In the genomic region with DNA sequence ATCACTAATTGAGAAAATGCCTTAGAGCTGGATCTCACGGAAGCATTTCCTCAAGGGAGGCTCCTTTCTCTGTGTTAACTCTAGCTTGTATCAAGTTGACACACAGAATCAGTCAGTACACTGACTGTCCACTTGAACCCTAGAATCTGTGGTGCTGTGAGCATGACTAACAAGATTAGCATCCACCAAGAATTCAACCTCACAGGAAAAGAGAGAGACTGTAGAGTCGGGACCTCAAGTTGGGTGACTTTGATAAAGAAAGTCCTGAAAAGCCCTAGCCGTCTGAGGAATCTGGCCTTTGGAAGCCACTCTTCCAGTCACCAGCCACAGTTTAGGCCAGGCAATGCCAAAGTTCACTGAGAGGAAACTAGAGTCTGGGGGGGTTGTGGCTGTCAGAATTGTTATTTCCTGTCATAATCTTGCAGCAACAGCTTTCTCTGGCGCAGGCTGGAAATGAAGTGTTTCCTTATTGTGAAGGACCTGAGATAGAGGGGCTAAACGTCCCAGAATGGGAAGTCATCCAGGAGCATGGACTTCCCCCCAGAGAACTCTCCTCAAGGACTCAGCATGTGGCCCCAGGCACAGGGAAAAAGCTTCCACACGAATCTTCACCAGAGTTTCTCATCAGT, we compare ENCODE assay signal across 10 mouse cellular contexts.
DNase-seq lines count a peak whose midpoint lies in the region; ATAC-seq and TF ChIP-seq lines count a peak whose summit lies in the region.
"Had no signal": no experiment of that assay in that cellular context is flagged by ENCODE, and none has a peak within 500 bp of the region (broad histone marks: within the 10 kb centered on the region; RNA-seq: fewer than 3 reads in every experiment).

No protein-coding gene starts in this region.

- ATAC-seq in intestine, embryonic 16.5 days, result peak; percentile 47
- no peak for ATAC-seq in hindbrain, embryonic 12.5 days (ENCODE audit: low FRiP score)

- TF ChIP-seq CTCF in gastrocnemius, adult 2 months (IDR thresholded peaks at IDR 0.05), result no peak

- no peak for DNase-seq in gastrocnemius, adult 2 months
- no peak for DNase-seq in gastrocnemius, postnatal 14 days
- DNase-seq in lung, postnatal 14 days, result peak; percentile 58
- no peak for DNase-seq in cerebellum, postnatal 14 days
- DNase-seq in cerebellum, postnatal 36 days, result no peak
- DNase-seq: adrenal gland, postnatal 36 days; spleen, adult 18-20 months had no signal

- H3K27me3 ChIP-seq in intestine, embryonic 16.5 days (replicated peaks; ENCODE audit: control insufficient read depth, insufficient read depth, low read length), result peaks cover 3% of the 10 kb centered on the region; the same call in 1 of the 2 replicates
- no peaks in the 10 kb centered on the region for H3K27me3 ChIP-seq in hindbrain, embryonic 12.5 days

- H3K9ac ChIP-seq in intestine, embryonic 16.5 days (ENCODE audit: low read depth, low read length), result no peak overlapping the region
- H3K9ac ChIP-seq in hindbrain, embryonic 12.5 days, result no peak overlapping the region

- WGBS in intestine, embryonic 16.5 days, result 32% methylated on average over 6 of the region's 6 CpGs
- WGBS in hindbrain, embryonic 12.5 days, result 50% methylated on average over 6 of the region's 6 CpGs

- no peak overlapping the region for H3K4me2 ChIP-seq in intestine, embryonic 16.5 days (ENCODE audit: low read depth, low read length)
- no peak overlapping the region for H3K4me2 ChIP-seq in hindbrain, embryonic 12.5 days (replicated peaks)

- no peak overlapping the region for H3K4me3 ChIP-seq in gastrocnemius, adult 2 months
- H3K4me3 ChIP-seq in brown adipose tissue, adult 24 weeks (ENCODE audit: insufficient read depth, low read depth, low read length), result no peak overlapping the region
- no peak overlapping the region for H3K4me3 ChIP-seq in intestine, embryonic 16.5 days (ENCODE audit: low read length)
- no peak overlapping the region for H3K4me3 ChIP-seq in hindbrain, embryonic 12.5 days

- H3K36me3 ChIP-seq in intestine, embryonic 16.5 days (ENCODE audit: control insufficient read depth, insufficient read depth, low read length), result no peaks in the 10 kb centered on the region
- no peaks in the 10 kb centered on the region for H3K36me3 ChIP-seq in hindbrain, embryonic 12.5 days

- no peaks in the 10 kb centered on the region for H3K9me3 ChIP-seq in intestine, embryonic 16.5 days (ENCODE audit: control insufficient read depth, low read length)
- no peaks in the 10 kb centered on the region for H3K9me3 ChIP-seq in hindbrain, embryonic 12.5 days (replicated peaks)

- H3K27ac ChIP-seq in gastrocnemius, adult 2 months, result peak overlapping the region; percentile 28; the same call in 1 of the 2 replicates
- H3K27ac ChIP-seq in brown adipose tissue, adult 24 weeks (replicated peaks; ENCODE audit: low read depth, low read length), result peak overlapping the region; percentile 75
- peak overlapping the region; percentile 40; the same call in 1 of the 2 replicates for H3K27ac ChIP-seq in intestine, embryonic 16.5 days (ENCODE audit: low read length)
- H3K27ac ChIP-seq in hindbrain, embryonic 12.5 days, result no peak overlapping the region

- H3K4me1 ChIP-seq in brown adipose tissue, adult 24 weeks (ENCODE audit: control insufficient read depth, insufficient read depth, insufficient read length, low read length), result peaks cover 19% of the 10 kb centered on the region
- H3K4me1 ChIP-seq in intestine, embryonic 16.5 days (ENCODE audit: control insufficient read depth, insufficient read depth, low read length), result peaks cover 18% of the 10 kb centered on the region
- 0 out of 2 replicates have a peak, but pooled peaks cover 3% of the 10 kb centered on the region for H3K4me1 ChIP-seq in hindbrain, embryonic 12.5 days

- intact Hi-C loops in gastrocnemius, adult 2 months (cut with DNase I), result no loop called here
- intact Hi-C loops in gastrocnemius, postnatal 14 days (cut with DNase I; ENCODE audit: low total_unique reads), result no loop called here
